Mouse (Mus musculus) liver, adult 2 months (tissue): ENCODE results near the gene Leng8.

ENCODE experiments used
- CTCF ChIP-seq: fragments of 200-500 bp; IDR thresholded peaks from 2 replicates; pipeline ENCODE4 v1.5.1; 2011; ENCODE audit warnings: low read depth, low read length, control low read depth
- POLR2A ChIP-seq: fragments of 200-500 bp; IDR thresholded peaks from 2 replicates; pipeline ENCODE4 v1.6.1; 2011; ENCODE audit warnings: low read length, control low read depth; ENCODE audit not compliant: insufficient read depth; ENCODE audit errors: extremely low read depth

GRCm38 (mm10) chr7:4123732-4124131, 13.1 kb upstream of the Leng8 start:
- no peak for TF ChIP-seq CTCF
- TF ChIP-seq POLR2A, result no peak
